Mouse (Mus musculus) myocyte (in vitro differentiated cells): Measurements from ENCODE around the gene Gm17359. TPM values are rescaled to one million over a fixed set of nuclear protein-coding genes. Genes with fewer than 3 reads are reported as not detected.

Experiments used
- H3K27me3 ChIP-seq: one replicate; pipeline ENCODE4 v1.6.1; 2011; ENCODE audit not compliant: control insufficient read depth, insufficient read depth, insufficient read length
- H3K36me3 ChIP-seq: one replicate; pipeline ENCODE4 v1.6.1; 2011; ENCODE audit not compliant: control insufficient read depth, insufficient read depth
- H3K4me2 ChIP-seq: one replicate; pipeline ENCODE4 v1.6.1; 2011; ENCODE audit warnings: low read depth, control low read depth
- H3K4me3 ChIP-seq: one replicate; pipeline ENCODE4 v1.5.1; 2011; ENCODE audit warnings: mild to moderate bottlenecking, control low read depth, moderate library complexity
- H3K79me2 ChIP-seq: one replicate; pipeline ENCODE4 v1.6.1; 2011; ENCODE audit not compliant: control insufficient read depth, insufficient read depth
- H3ac ChIP-seq: one replicate; pipeline ENCODE4 v1.6.1; 2011; ENCODE audit not compliant: control insufficient read depth, insufficient read length
- CEBPB ChIP-seq: IDR thresholded peaks from 2 replicates; pipeline ENCODE4 v1.6.1; 2011; ENCODE audit warnings: mild to moderate bottlenecking, moderate library complexity; ENCODE audit not compliant: poor library complexity, insufficient read depth, severe bottlenecking
- E2F4 ChIP-seq: IDR thresholded peaks from one replicate; pipeline ENCODE4 v1.6.1; 2011; ENCODE audit warnings: mild to moderate bottlenecking, control low read depth, moderate library complexity; ENCODE audit not compliant: insufficient read depth
- MAX ChIP-seq: IDR thresholded peaks from one replicate; pipeline ENCODE4 v1.6.1; 2011; ENCODE audit warnings: low read depth, mild to moderate bottlenecking, control low read depth
- MYOD1 ChIP-seq, 3 experiments: IDR thresholded peaks; one replicate each; pipeline ENCODE4 v1.6.1; 2011; ENCODE audit warnings: control low read depth in 2 of 3, low read depth in 2 of 3, mild to moderate bottlenecking in 2 of 3, moderate library complexity in 1 of 3; ENCODE audit not compliant: insufficient read length in 2 of 3, control insufficient read depth in 1 of 3
- MYOG ChIP-seq, 3 experiments: IDR thresholded peaks; one replicate each; pipeline ENCODE4 v1.6.1; 2011; ENCODE audit warnings: control low read depth in 2 of 3, low read depth in 2 of 3, mild to moderate bottlenecking in 2 of 3; ENCODE audit not compliant: insufficient read length in 2 of 3, control insufficient read depth in 1 of 3, insufficient read depth in 1 of 3
- POLR2A ChIP-seq: IDR thresholded peaks from one replicate; pipeline ENCODE4 v1.6.1; 2011; ENCODE audit warnings: low read depth, mild to moderate bottlenecking, control low read depth, moderate library complexity; ENCODE audit not compliant: insufficient read length
- POLR2AphosphoS2 ChIP-seq: IDR thresholded peaks from one replicate; pipeline ENCODE4 v1.6.1; 2011; ENCODE audit warnings: low read depth, control low read depth; ENCODE audit not compliant: insufficient read length
- REST ChIP-seq: IDR thresholded peaks from one replicate; pipeline ENCODE4 v1.6.1; 2011; ENCODE audit warnings: mild to moderate bottlenecking, control low read depth, moderate library complexity; ENCODE audit not compliant: insufficient read depth, insufficient read length
- SRF ChIP-seq: IDR thresholded peaks from one replicate; pipeline ENCODE4 v1.6.1; 2011; ENCODE audit warnings: low read depth; ENCODE audit not compliant: control insufficient read depth, insufficient read length
- TCF12 ChIP-seq: IDR thresholded peaks from one replicate; pipeline ENCODE4 v1.6.1; 2011; ENCODE audit warnings: mild to moderate bottlenecking, control low read depth; ENCODE audit not compliant: poor library complexity, insufficient read depth, severe bottlenecking
- TCF3 ChIP-seq: IDR thresholded peaks from one replicate; pipeline ENCODE4 v1.6.1; 2011; ENCODE audit warnings: low read depth, control low read depth; ENCODE audit not compliant: insufficient read length
- USF1 ChIP-seq: IDR thresholded peaks from one replicate; pipeline ENCODE4 v1.6.1; 2011; ENCODE audit warnings: low read depth, mild to moderate bottlenecking, control low read depth, moderate library complexity
- polyA plus RNA-seq: library from polyadenylated mRNA; unstranded; fragments of >200 nt; fragmentation: generic; extraction: Trizol; gene quantifications from one replicate; pipeline ENCODE4 v1.2.1, GENCODE M21; 2012; ENCODE audit warnings: missing spikeins

Gene Gm17359
- polyA plus RNA-seq, 1 experiment: not detected

- H3K27me3 ChIP-seq: no peaks in the 10 kb centered on the region
- H3K79me2 ChIP-seq: no peaks in the 10 kb centered on the region
- H3K4me2 ChIP-seq: no peak overlapping the region
- H3K4me3 ChIP-seq: no peak overlapping the region
- H3ac ChIP-seq: no peak overlapping the region
- H3K36me3 ChIP-seq: no peaks in the 10 kb centered on the region
- TF ChIP-seq E2F4 (no peak), POLR2A (no peak), REST (no peak), MYOG (IDR thresholded peaks at IDR 0.05; ENCODE audit: control insufficient read depth in 1 of 3, insufficient read depth in 1 of 3, insufficient read length in 2 of 3, low read depth in 2 of 3) (no peak), CEBPB (no peak), TCF3 (no peak), SRF (no peak), MYOD1 (IDR thresholded peaks at IDR 0.05; ENCODE audit: control insufficient read depth in 1 of 3, insufficient read length in 2 of 3, low read depth in 2 of 3) (no peak), TCF12 (no peak), MAX (no peak), USF1 (no peak), POLR2AphosphoS2 (no peak)
Measured at GRCm38 (mm10) chr3:79379255-79379836, 42.9 kb downstream of the Gm17359 start.

- Histone ChIP-seq H3K79me2 (no peaks in the 10 kb centered on the region), H3K4me2 (no peak overlapping the region), H3K4me3 (no peak overlapping the region), H3K27me3 (no peaks in the 10 kb centered on the region), H3K36me3 (no peaks in the 10 kb centered on the region), H3ac (no peak overlapping the region)
- TF ChIP-seq E2F4 (no peak), TCF3 (no peak), MAX (no peak), MYOG (IDR thresholded peaks at IDR 0.05; ENCODE audit: control insufficient read depth in 1 of 3, insufficient read depth in 1 of 3, insufficient read length in 2 of 3, low read depth in 2 of 3) (no peak), MYOD1 (IDR thresholded peaks at IDR 0.05; ENCODE audit: control insufficient read depth in 1 of 3, insufficient read length in 2 of 3, low read depth in 2 of 3) (no peak), POLR2A (no peak), CEBPB (no peak)
Measured at GRCm38 (mm10) chr3:79379873-79380595, 43.6 kb downstream of the Gm17359 start.

GRCm38 (mm10) chr3:79381398-79381797, 44.9 kb downstream of the Gm17359 start:
- no peak for TF ChIP-seq POLR2AphosphoS2
- no peak for TF ChIP-seq SRF
- no peak for TF ChIP-seq MYOD1 (IDR thresholded peaks at IDR 0.05; ENCODE audit: control insufficient read depth in 1 of 3, insufficient read length in 2 of 3, low read depth in 2 of 3)
- TF ChIP-seq POLR2A: no peak
- TF ChIP-seq CEBPB: no peak
- no peak for TF ChIP-seq TCF12
- no peak for TF ChIP-seq E2F4
- TF ChIP-seq REST: no peak
- no peak for TF ChIP-seq MAX
- TF ChIP-seq MYOG (IDR thresholded peaks at IDR 0.05; ENCODE audit: control insufficient read depth in 1 of 3, insufficient read depth in 1 of 3, insufficient read length in 2 of 3, low read depth in 2 of 3): no peak
- no peak for TF ChIP-seq USF1
- TF ChIP-seq TCF3: no peak
- H3K79me2 ChIP-seq: no peaks in the 10 kb centered on the region

GRCm38 (mm10) chr3:79385434-79386029, 49.1 kb downstream of the Gm17359 start:
- H3K36me3 ChIP-seq: no peaks in the 10 kb centered on the region
- H3ac ChIP-seq: no peak overlapping the region
- no peak overlapping the region for H3K4me3 ChIP-seq
- H3K79me2 ChIP-seq: no peaks in the 10 kb centered on the region
- no peaks in the 10 kb centered on the region for H3K27me3 ChIP-seq
- TF ChIP-seq POLR2A (no peak), SRF (no peak), MYOG (IDR thresholded peaks at IDR 0.05; ENCODE audit: control insufficient read depth in 1 of 3, insufficient read depth in 1 of 3, insufficient read length in 2 of 3, low read depth in 2 of 3) (no peak), TCF12 (no peak), POLR2AphosphoS2 (no peak), TCF3 (no peak), MYOD1 (IDR thresholded peaks at IDR 0.05; ENCODE audit: control insufficient read depth in 1 of 3, insufficient read length in 2 of 3, low read depth in 2 of 3) (no peak), CEBPB (no peak), E2F4 (no peak), REST (no peak), USF1 (no peak), MAX (no peak)
- no peak overlapping the region for H3K4me2 ChIP-seq

More at GRCm38 (mm10) chr3:79381398-79381797, 44.9 kb downstream of the Gm17359 start:
- H3ac ChIP-seq: no peak overlapping the region
- no peaks in the 10 kb centered on the region for H3K36me3 ChIP-seq
- H3K27me3 ChIP-seq: no peaks in the 10 kb centered on the region
- no peak overlapping the region for H3K4me3 ChIP-seq
- no peak overlapping the region for H3K4me2 ChIP-seq
